Mouse (Mus musculus): ENCODE measurements around the gene Otud5. TPM values are rescaled to one million over a fixed set of nuclear protein-coding genes. Genes with fewer than 3 reads are reported as not detected.

Gene Otud5
- polyA plus RNA-seq, 1 experiment = 49.4 TPM

DNA sequence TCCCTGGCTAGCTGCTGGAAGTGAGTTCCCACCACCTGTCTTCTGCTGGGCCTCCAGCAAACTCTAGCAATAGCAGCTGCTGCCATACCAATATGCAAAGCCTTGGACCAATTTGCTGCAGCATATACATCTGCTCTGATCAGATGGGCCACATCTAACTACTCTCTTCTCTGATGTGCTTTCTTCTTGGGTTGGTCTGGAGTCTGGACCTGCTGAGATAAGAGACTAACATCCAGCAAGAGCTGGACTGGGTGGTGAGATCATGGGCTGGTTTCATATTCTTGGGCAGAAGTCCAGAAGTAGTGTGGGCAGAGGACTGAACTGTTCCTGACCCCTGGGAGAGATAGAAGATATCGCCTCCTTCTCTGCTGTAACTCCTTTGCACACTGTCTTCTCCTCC lies 4.0 kb upstream of the Otud5 start:
- no peaks in the 10 kb centered on the region for H3K4me1 ChIP-seq (ENCODE audit: control insufficient read depth, insufficient read depth, low read length)
- no peaks in the 10 kb centered on the region for H3K27me3 ChIP-seq (ENCODE audit: control insufficient read depth, insufficient read depth, low read length)
- DNase-seq = no peak
- no peak overlapping the region for H3K27ac ChIP-seq (ENCODE audit: insufficient read depth, low read length)
- TF ChIP-seq POLR2A (IDR thresholded peaks at IDR 0.05; ENCODE audit: borderline replicate concordance, insufficient read depth, low read length) (no peak), CTCF (IDR thresholded peaks at IDR 0.05; ENCODE audit: borderline replicate concordance, insufficient read depth, low read depth, low read length) (no peak)
- no peak overlapping the region for H3K4me3 ChIP-seq (replicated peaks; ENCODE audit: insufficient read depth, low read depth, low read length)
- WGBS = 57% methylated on average over 1 of the region's 1 CpGs

DNA sequence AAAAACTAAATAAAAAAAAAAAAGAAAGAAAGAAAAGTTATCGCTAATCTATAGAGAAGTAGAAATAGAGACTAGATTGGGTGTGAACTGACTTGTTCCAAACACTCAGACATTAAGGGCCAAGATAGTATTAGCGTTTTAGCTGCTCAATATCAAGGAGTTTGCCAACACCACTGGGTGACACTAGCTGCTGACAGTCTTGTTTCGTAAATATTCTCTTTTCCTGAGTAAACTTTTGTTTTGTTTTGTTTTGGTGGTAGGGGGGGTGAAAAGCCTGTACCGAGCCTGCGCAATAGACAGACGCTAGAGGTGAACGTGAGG lies 362 bp upstream of the Otud5 start:
- 17% methylated on average over 7 of the region's 7 CpGs for WGBS
- no peak for DNase-seq
- Histone ChIP-seq H3K27me3 (ENCODE audit: control insufficient read depth, insufficient read depth, low read length) (no peaks in the 10 kb centered on the region), H3K27ac (ENCODE audit: insufficient read depth, low read length) (no peak overlapping the region), H3K4me1 (ENCODE audit: control insufficient read depth, insufficient read depth, low read length) (peaks cover 5% of the 10 kb centered on the region; the same call in 1 of the 2 replicates), H3K4me3 (replicated peaks; ENCODE audit: insufficient read depth, low read depth, low read length) (peak overlapping the region; percentile 52)
- TF ChIP-seq POLR2A (IDR thresholded peaks at IDR 0.05; ENCODE audit: borderline replicate concordance, insufficient read depth, low read length) (no peak), CTCF (IDR thresholded peaks at IDR 0.05; ENCODE audit: borderline replicate concordance, insufficient read depth, low read depth, low read length) (no peak)

DNA sequence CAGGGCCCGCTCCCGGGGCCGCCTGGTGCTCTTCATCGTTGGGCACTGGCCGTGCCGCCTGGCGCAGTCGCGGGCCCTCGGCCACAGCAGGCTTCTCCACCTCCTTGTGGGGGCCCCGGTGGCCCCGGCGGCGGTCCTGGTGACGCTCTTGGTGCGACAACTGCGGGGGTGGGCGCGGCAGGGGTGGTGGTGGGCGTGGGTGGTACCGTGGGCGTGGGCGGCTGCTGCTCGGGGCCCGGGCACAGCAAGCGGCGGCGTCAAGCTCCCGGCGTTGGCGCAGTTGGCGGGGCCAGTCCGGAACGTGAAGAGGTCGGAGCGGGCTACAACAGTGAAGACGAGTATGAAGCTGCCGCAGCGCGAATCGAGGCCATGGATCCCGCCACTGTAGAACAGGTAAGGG lies 1.2 kb downstream of the Otud5 start:
- DNase-seq = peak in 1 of 2 experiments; percentile 25
- Histone ChIP-seq H3K4me1 (ENCODE audit: control insufficient read depth, insufficient read depth, low read length) (peaks cover 5% of the 10 kb centered on the region; the same call in 1 of the 2 replicates), H3K27ac (ENCODE audit: insufficient read depth, low read length) (peak overlapping the region; percentile 82; the same call in 1 of the 2 replicates), H3K27me3 (ENCODE audit: control insufficient read depth, insufficient read depth, low read length) (no peaks in the 10 kb centered on the region), H3K4me3 (replicated peaks; ENCODE audit: insufficient read depth, low read depth, low read length) (peak overlapping the region; percentile 89)
- WGBS = 17% methylated on average over 37 of the region's 42 CpGs
- TF ChIP-seq POLR2A (IDR thresholded peaks at IDR 0.05; ENCODE audit: borderline replicate concordance, insufficient read depth, low read length) (no peak), CTCF (IDR thresholded peaks at IDR 0.05; ENCODE audit: borderline replicate concordance, insufficient read depth, low read depth, low read length) (no peak)

DNA sequence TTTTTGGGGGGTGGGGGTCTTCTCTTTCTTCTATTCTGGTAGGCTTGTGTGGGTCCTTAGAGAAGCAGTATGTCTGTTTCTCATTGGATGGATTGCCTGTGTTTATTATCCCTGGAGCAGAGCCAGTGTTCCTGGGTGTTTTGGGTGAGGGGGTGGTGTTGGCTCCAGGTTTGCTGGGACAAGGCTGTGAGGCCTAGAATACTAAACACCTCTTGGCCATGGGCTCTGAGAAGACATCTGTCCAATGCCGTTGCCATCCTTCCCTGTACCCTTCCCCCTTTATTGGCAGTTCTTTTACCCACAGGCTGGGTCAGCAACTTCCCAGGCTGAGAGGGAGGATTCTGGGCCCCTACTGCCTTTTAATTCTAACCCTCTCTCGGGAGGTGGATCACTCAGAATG lies 6.7 kb downstream of the Otud5 start:
- peaks cover 5% of the 10 kb centered on the region; the same call in 1 of the 2 replicates for H3K4me1 ChIP-seq (ENCODE audit: control insufficient read depth, insufficient read depth, low read length)
- H3K27ac ChIP-seq (ENCODE audit: insufficient read depth, low read length) = no peak overlapping the region
- no peak overlapping the region for H3K4me3 ChIP-seq (replicated peaks; ENCODE audit: insufficient read depth, low read depth, low read length)
- DNase-seq = peak in 1 of 2 experiments; percentile 7
- no peaks in the 10 kb centered on the region for H3K27me3 ChIP-seq (ENCODE audit: control insufficient read depth, insufficient read depth, low read length)
- TF ChIP-seq POLR2A (IDR thresholded peaks at IDR 0.05; ENCODE audit: borderline replicate concordance, insufficient read depth, low read length) = no peak
- 4% methylated on average over 2 of the region's 2 CpGs for WGBS

DNA sequence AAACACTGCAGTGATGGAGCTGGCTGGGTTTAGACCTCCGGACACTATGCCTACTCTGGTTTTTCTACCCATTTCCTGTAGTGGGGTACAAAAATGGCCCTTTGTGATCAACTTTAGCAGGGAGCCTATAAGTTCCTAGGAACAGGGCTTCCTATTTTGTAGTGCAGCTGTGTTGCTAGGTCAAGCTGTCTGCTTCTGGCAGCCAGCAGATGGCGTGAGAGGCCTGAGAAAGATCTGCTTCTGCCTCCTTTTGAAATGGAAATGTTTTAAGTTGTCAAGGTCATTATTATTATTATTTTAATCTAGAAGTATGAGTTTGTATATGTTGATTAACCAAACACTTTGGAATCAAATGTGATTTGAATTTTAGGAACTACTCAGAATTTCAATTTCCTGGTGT lies 13.4 kb downstream of the Otud5 start:
- TF ChIP-seq CTCF (IDR thresholded peaks at IDR 0.05; ENCODE audit: borderline replicate concordance, insufficient read depth, low read depth, low read length) (peak; percentile 58), POLR2A (IDR thresholded peaks at IDR 0.05; ENCODE audit: borderline replicate concordance, insufficient read depth, low read length) (no peak)
- Histone ChIP-seq H3K27me3 (ENCODE audit: control insufficient read depth, insufficient read depth, low read length) (no peaks in the 10 kb centered on the region), H3K4me3 (replicated peaks; ENCODE audit: insufficient read depth, low read depth, low read length) (no peak overlapping the region), H3K27ac (ENCODE audit: insufficient read depth, low read length) (no peak overlapping the region), H3K4me1 (ENCODE audit: control insufficient read depth, insufficient read depth, low read length) (no peaks in the 10 kb centered on the region)
- DNase-seq = peak in 1 of 2 experiments; percentile 44
- WGBS = 33% methylated on average over 2 of the region's 2 CpGs

DNA sequence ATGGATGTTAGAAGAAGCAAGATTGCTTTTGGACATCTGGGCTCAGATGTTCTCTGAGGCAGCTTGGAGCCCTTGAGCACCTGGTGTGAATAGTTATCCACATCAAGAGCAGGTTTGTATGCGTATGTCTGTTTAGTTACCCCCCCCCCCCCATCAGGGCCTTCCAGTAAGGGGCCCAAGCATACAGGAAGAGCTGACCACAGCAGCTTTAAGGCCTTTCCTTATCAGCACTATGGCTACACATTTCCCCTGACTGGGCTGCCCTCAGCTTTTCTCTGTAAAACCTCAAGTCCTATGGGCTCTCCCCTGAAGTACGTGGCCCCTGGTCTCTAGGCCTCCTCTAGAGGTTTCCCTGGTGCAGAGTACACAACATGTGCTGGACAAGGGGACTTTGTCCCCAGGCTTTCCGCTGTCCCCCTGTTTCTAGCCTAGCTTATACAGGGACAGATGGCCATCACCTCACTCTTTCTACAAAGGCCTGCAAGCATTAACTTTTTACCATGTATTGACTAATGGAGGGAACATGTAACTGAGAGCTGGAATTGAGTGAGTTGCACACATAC lies 18.1 kb downstream of the Otud5 start:
- Histone ChIP-seq H3K27ac (ENCODE audit: insufficient read depth, low read length) (no peak overlapping the region), H3K4me1 (ENCODE audit: control insufficient read depth, insufficient read depth, low read length) (no peaks in the 10 kb centered on the region), H3K27me3 (ENCODE audit: control insufficient read depth, insufficient read depth, low read length) (no peaks in the 10 kb centered on the region), H3K4me3 (replicated peaks; ENCODE audit: insufficient read depth, low read depth, low read length) (no peak overlapping the region)
- no peak for TF ChIP-seq POLR2A (IDR thresholded peaks at IDR 0.05; ENCODE audit: borderline replicate concordance, insufficient read depth, low read length)
- no peak for TF ChIP-seq CTCF (IDR thresholded peaks at IDR 0.05; ENCODE audit: borderline replicate concordance, insufficient read depth, low read depth, low read length)
- no peak for DNase-seq
- WGBS = 77% methylated on average over 3 of the region's 3 CpGs

DNA sequence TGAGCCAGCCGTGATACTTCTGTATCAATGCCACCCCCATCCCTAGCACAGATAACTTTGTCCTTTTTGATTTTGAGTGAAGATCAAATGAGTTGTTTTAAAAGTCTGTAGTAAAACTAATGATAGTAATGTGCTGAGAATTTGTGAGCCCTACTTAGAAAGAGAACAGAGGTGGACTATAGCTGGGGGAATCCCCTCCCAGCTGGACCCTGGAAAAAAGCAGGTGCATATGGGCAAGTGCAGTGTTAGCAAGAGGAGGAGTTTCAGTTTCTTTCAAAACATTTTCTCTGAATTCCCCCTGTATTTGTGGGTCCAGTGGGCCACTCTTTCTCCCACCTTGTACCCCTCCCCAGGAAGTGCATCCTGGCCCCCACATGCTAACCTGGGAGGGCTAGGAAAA lies 22.0 kb downstream of the Otud5 start:
- Histone ChIP-seq H3K27ac (ENCODE audit: insufficient read depth, low read length) (no peak overlapping the region), H3K4me3 (replicated peaks; ENCODE audit: insufficient read depth, low read depth, low read length) (no peak overlapping the region), H3K27me3 (ENCODE audit: control insufficient read depth, insufficient read depth, low read length) (no peaks in the 10 kb centered on the region), H3K4me1 (ENCODE audit: control insufficient read depth, insufficient read depth, low read length) (no peaks in the 10 kb centered on the region)
- 74% methylated on average over 1 of the region's 1 CpGs for WGBS
- TF ChIP-seq CTCF (IDR thresholded peaks at IDR 0.05; ENCODE audit: borderline replicate concordance, insufficient read depth, low read depth, low read length) = no peak
- no peak for TF ChIP-seq POLR2A (IDR thresholded peaks at IDR 0.05; ENCODE audit: borderline replicate concordance, insufficient read depth, low read length)
- no peak for DNase-seq

DNA sequence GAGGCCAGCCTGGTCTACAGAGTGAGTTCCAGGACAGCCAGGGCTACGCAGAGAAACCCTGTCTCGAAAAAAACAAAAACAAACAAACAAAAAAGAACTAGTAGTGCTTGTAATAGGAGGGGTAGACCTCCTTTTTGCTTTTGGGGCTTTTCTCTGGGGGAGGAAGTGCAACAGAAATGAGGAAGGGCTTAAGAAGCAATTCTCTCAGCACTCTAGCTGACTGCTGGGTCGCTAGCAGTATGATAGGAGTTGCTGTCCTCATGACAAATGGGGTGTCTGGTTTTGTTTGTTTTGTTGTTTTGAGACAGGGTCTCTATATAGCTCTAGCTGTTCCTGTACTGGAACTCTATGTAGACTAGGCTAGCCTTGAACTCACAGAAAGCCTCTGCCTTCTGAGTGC lies 23.4 kb downstream of the Otud5 start:
- H3K27me3 ChIP-seq (ENCODE audit: control insufficient read depth, insufficient read depth, low read length) = no peaks in the 10 kb centered on the region
- 94% methylated on average over 3 of the region's 3 CpGs for WGBS
- H3K27ac ChIP-seq (ENCODE audit: insufficient read depth, low read length) = no peak overlapping the region

More for the DNA sequence above, 23.4 kb downstream of the Otud5 start:
- no peak for DNase-seq
- TF ChIP-seq POLR2A (IDR thresholded peaks at IDR 0.05; ENCODE audit: borderline replicate concordance, insufficient read depth, low read length) (no peak), CTCF (IDR thresholded peaks at IDR 0.05; ENCODE audit: borderline replicate concordance, insufficient read depth, low read depth, low read length) (no peak)
- no peaks in the 10 kb centered on the region for H3K4me1 ChIP-seq (ENCODE audit: control insufficient read depth, insufficient read depth, low read length)
- H3K4me3 ChIP-seq (replicated peaks; ENCODE audit: insufficient read depth, low read depth, low read length) = no peak overlapping the region

Measured in cerebellum, adult 2 months (tissue).